Mouse (Mus musculus): Measurements from ENCODE around the gene Mfsd14b. TPM values are rescaled to one million over a fixed set of nuclear protein-coding genes. Genes with fewer than 3 reads are reported as not detected.

Gene Mfsd14b
- 168 and 183 TPM in 2 replicates for total RNA-seq (2015)
- 179 and 207 TPM in 2 replicates for total RNA-seq (2017)

DNA sequence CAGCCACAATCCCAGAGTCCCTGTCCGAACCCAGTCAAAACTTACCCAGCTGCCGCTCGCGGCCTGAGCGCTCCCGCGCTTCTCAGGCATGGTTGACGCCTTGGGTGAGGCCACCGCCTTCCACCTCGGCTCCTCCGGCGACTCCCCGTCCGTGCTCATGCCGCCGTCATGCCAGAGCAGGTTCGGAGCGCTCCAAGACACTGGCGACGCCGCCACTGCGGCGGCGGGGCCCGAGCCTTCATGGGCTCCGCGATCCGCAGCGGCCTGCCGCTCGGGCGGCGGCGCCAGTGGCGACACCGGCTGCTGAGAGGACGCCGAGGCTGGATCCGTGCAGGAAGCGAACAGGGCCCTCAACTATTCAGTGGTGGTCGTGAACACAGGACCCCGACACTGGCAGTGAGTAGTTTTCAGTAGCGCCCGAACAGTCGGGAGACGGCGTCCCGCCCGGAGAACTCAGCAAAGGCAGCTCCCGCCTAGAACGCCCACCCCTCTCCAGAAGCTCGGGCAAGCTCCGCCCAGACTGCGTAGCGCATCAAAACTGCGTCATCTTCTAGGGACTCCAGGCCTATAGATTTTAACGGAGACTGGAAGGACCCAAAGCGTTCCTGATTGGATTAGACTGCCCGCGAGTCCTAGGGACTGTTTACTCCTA is at the start of gene Mfsd14b:
TSS of gene Mfsd14b (minus strand) at position 517 of the 652 bp plus-strand sequence.
- ATAC-seq (ENCODE audit: poor library complexity, severe bottlenecking), result peak; percentile 83

- no peak for ATAC-seq (ENCODE audit: poor library complexity, severe bottlenecking)
These were observed 37.2 kb upstream of the Mfsd14b start, which contains the start of gene Olfr466 for GRCm38 (mm10) chr13:65149940-65150339. Gene Olfr466 (plus strand): TSS chr13:65150240.

DNA sequence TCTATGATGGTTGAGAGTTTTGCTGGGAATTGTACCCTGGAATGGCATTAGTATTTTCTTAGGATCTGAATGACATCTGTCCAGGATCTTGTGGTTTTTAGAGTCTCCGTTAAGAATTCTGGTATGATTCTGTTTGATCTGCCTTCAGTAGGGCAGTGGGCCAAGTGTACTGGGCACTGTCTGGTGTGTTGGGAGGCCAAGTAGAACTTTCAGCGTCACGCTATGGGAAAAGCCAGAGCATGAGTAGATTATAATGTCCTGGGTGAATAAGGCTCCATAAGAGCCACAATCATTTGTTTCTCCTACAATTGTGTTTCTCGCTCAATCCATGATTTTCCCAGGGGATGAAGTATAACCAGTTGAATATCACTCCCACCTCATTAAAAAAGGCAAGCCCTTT is 25.0 kb upstream of the Mfsd14b start, which contains the start of gene Olfr465-ps1:
TSS of gene Olfr465-ps1 (plus strand) at position 301 of the 400 bp plus-strand sequence.
- ATAC-seq (ENCODE audit: poor library complexity, severe bottlenecking), result no peak

GRCm38 (mm10) chr13:65127063-65127847 is 14.5 kb upstream of the Mfsd14b start:
- ATAC-seq (ENCODE audit: poor library complexity, severe bottlenecking), result peak; percentile 75

DNA sequence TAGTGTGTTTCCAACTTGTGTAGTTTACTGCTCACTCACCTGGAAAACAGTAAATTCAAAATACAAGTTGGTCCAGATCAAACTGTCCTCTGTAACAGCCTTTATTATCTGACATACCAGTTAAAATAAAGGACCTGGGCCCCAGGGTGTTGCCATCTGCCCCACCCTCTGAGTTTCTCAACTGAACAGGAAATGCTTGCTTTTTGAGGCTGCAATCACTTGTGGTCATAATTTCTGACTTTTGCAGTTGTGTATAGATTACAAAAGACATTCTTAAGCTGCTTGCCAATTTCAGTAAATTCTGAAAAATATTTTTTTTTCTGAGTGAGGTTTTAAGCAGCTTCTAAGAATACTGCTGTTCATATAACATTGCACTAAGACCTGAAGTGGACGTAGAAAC is 9.3 kb upstream of the Mfsd14b start:
- ATAC-seq (ENCODE audit: poor library complexity, severe bottlenecking), result peak; percentile 97

- ATAC-seq (ENCODE audit: poor library complexity, severe bottlenecking), result no peak
These were observed 8.2 kb upstream of the Mfsd14b start for GRCm38 (mm10) chr13:65120984-65121383.

- peak; percentile 33 for ATAC-seq (ENCODE audit: poor library complexity, severe bottlenecking)
These were observed 464 bp upstream of the Mfsd14b start for GRCm38 (mm10) chr13:65113239-65113638.

DNA sequence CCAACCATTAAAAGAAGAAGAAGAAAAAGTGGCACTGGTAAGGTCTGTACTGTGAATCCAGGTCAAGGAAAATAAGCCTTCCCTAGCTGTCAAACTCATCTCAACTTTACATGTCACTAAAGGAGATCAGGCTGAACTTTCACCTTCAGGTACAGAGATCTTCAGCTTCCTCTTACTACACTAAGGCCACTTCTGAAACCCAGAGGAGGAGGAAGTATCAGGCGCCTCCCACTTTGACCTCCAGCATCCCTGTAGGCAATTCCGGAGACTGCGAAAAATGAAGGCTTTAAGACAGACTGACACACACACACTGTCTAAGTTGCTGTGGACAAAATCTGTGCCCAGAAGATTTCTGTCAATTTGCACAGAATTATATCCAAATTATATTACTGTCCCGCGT is 814 bp downstream of the Mfsd14b start:
- ATAC-seq (ENCODE audit: poor library complexity, severe bottlenecking), result peak; percentile 81

- ATAC-seq (ENCODE audit: poor library complexity, severe bottlenecking), result peak; percentile 84
These were observed 11.5 kb downstream of the Mfsd14b start for GRCm38 (mm10) chr13:65101232-65101631.

- no peak for ATAC-seq (ENCODE audit: poor library complexity, severe bottlenecking)
These were observed 12.1 kb downstream of the Mfsd14b start for GRCm38 (mm10) chr13:65100678-65101077.

DNA sequence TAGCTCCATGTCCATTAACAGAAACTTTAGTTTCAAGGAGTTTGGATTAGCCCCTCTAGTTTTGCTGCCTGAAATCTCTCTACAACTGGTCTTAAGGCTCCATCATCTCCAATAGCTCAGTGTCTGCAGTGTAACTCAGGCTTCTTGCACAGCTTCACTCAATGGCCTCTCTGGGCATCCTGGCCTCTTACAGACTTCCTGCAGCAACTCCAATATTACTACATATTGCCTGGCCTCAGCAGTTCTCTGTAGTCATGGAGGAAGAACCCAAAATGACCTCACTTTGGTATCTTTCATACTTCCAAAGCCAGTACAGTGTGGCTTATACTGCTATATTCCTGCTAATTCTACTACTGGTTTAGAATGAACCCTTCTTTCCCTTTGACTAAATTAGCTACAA is 15.8 kb downstream of the Mfsd14b start:
- ATAC-seq (ENCODE audit: poor library complexity, severe bottlenecking), result peak; percentile 69

GRCm38 (mm10) chr13:65095923-65096322 is 16.9 kb downstream of the Mfsd14b start:
- peak; percentile 56 for ATAC-seq (ENCODE audit: poor library complexity, severe bottlenecking)

- 0 out of 2 replicates have a peak, but pooled peaks have one; percentile 47 for ATAC-seq (ENCODE audit: poor library complexity, severe bottlenecking)
These were observed 42.8 kb downstream of the Mfsd14b start for GRCm38 (mm10) chr13:65069969-65070368.

DNA sequence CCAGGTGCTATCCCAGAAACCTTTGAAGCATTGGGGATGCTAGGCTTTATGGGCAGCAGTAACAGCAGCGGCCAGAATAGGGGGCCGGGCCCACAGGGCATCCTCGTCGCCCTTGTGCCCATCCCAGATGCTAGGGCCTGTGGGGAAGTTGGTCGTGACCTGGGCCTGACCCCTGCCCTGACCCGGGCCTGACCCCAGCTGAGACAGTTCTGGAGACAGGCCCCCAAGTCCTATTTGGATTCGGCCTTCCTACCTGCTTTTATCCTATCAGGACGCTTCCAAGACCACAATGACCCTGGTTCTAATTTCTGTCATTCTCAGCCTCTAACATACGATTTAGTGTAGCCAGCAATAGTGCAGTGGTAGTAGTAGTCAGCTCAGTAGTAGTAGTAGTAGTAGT is 60.1 kb downstream of the Mfsd14b start, which contains the start of gene Prss47:
TSS of gene Prss47 (minus strand) at position 101 of the 400 bp plus-strand sequence.
- no peak for ATAC-seq (ENCODE audit: poor library complexity, severe bottlenecking)

DNA sequence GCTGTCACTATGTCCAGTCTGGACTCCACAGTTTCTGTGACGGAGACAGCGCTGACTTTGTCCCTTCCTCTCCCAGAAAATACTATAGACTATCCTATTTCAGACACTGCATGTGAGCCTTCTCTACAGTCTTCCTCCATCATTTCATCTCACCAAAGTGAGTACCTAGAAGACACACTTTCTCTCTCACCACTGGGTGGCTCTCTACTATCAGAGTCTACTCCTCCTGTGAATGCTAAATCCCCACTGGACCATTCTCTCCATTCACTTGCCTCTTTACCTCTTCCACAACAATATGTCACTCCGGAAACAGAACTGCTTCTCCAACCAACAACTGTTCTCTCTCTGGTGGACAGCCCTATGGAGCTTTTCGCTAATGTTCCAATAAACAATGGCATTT is 77.7 kb downstream of the Mfsd14b start:
- peak; percentile 90 for ATAC-seq (ENCODE audit: poor library complexity, severe bottlenecking)

DNA sequence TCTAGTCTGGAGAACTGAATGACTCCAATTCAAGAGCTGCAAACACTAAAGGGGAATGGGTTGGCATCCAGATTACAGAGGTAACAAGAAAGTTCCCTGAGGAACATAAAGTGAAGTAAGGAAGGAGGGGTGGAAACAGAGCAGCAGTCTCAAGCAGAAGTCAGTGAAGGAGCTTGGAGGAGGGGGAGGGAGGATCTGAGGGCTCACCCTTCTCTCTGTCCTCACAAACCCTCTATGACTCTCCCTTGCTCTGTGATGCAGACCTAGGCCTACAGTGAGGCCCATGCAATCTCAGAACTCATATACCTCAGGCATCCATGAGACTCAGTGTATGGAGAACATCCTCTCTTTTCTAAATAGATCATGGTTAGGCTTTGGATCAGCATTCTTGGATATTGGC is 80.0 kb downstream of the Mfsd14b start, which contains the start of gene Spata31d1c:
TSS of gene Spata31d1c (plus strand) at position 301 of the 400 bp plus-strand sequence.
- no peak for ATAC-seq (ENCODE audit: poor library complexity, severe bottlenecking)

Other genes starting within 250 kb of the Mfsd14b start
- gene Cntnap3, start 209.0 kb downstream of the Mfsd14b start, total RNA-seq (2015), result not detected in 2 replicates
- not detected in 2 replicates for gene Cntnap3, start 209.0 kb downstream of the Mfsd14b start, total RNA-seq (2017)
- gene Spata31, start 195.6 kb downstream of the Mfsd14b start, total RNA-seq (2015), result not detected in 2 replicates
- gene Spata31, start 195.6 kb downstream of the Mfsd14b start, total RNA-seq (2017), result not detected in 2 replicates
- gene Spata31d1c, start 79.9 kb downstream of the Mfsd14b start, total RNA-seq (2015), result not detected in 2 replicates
- not detected in 2 replicates for gene Spata31d1c, start 79.9 kb downstream of the Mfsd14b start, total RNA-seq (2017)
- gene Prss47, start 60.2 kb downstream of the Mfsd14b start, total RNA-seq (2015), result 0.58 TPM in 1 of 2 replicates, not detected in the other
- not detected in 2 replicates for gene Prss47, start 60.2 kb downstream of the Mfsd14b start, total RNA-seq (2017)
- gene Olfr465-ps1, start 25.1 kb upstream of the Mfsd14b start, total RNA-seq (2015), result not detected in 2 replicates
- not detected in 2 replicates for gene Olfr465-ps1, start 25.1 kb upstream of the Mfsd14b start, total RNA-seq (2017)
- gene Olfr466, start 37.3 kb upstream of the Mfsd14b start, total RNA-seq (2015), result not detected in 2 replicates
- gene Olfr466, start 37.3 kb upstream of the Mfsd14b start, total RNA-seq (2017), result not detected in 2 replicates
- not detected in 2 replicates for gene Nlrp4f, start 93.0 kb upstream of the Mfsd14b start, total RNA-seq (2015)
- not detected in 2 replicates for gene Nlrp4f, start 93.0 kb upstream of the Mfsd14b start, total RNA-seq (2017)
- gene Gm10775, start 146.6 kb upstream of the Mfsd14b start, total RNA-seq (2015), result not detected in 2 replicates
- gene Gm10775, start 146.6 kb upstream of the Mfsd14b start, total RNA-seq (2017), result not detected in 2 replicates
- gene Zfp369, start 165.8 kb upstream of the Mfsd14b start, total RNA-seq (2015), result 14.7 and 20.3 TPM in 2 replicates
- 24.2 and 26.3 TPM in 2 replicates for gene Zfp369, start 165.8 kb upstream of the Mfsd14b start, total RNA-seq (2017)